Mouse (Mus musculus) olfactory bulb, adult 2 months (tissue): ENCODE measurements around the gene Ciao2a. TPM values are rescaled to one million over a fixed set of nuclear protein-coding genes. Genes with fewer than 3 reads are reported as not detected.

ENCODE experiments used
- H3K27ac ChIP-seq: fragments of 200-500 bp; 2 replicates; pipeline ENCODE4 v1.5.1; 2012; ENCODE audit warnings: low read depth, low read length; ENCODE audit not compliant: insufficient read depth
- H3K4me1 ChIP-seq: fragments of 200-500 bp; 2 replicates; pipeline ENCODE4 v1.6.1; 2012; ENCODE audit warnings: low read length; ENCODE audit not compliant: control insufficient read depth, insufficient read depth
- H3K4me3 ChIP-seq: fragments of 200-500 bp; 2 replicates; pipeline ENCODE4 v1.5.1; 2012; ENCODE audit warnings: mild to moderate bottlenecking, low read depth, low read length, moderate library complexity; ENCODE audit not compliant: insufficient read depth
- CTCF ChIP-seq: fragments of 200-500 bp; IDR thresholded peaks from 2 replicates; pipeline ENCODE4 v1.5.1; 2012; ENCODE audit warnings: low read depth, mild to moderate bottlenecking, low read length, moderate library complexity; ENCODE audit not compliant: insufficient read depth
- POLR2A ChIP-seq: fragments of 200-500 bp; IDR thresholded peaks from 2 replicates; pipeline ENCODE4 v1.6.1; 2012; ENCODE audit warnings: mild to moderate bottlenecking, low read depth, low read length, moderate library complexity; ENCODE audit not compliant: insufficient read depth
- WGBS: fragments of 180-500 bp; shearing (Covaris S2); methylation state at CpG from one replicate; pipeline ENCODE4 v1.1.7; 2018; 5-methylcytosine and 5-hydroxymethylcytosine counted together
- polyA plus RNA-seq: library from polyadenylated mRNA; stranded (reverse); fragments of >200 nt; gene quantifications from 2 replicates; pipeline ENCODE4 v1.2.4, GENCODE M21; 2012; ENCODE audit warnings: low replicate concordance; ENCODE audit not compliant: missing spikeins, insufficient read depth, insufficient read length

The Ciao2a gene
- polyA plus RNA-seq, 1 experiment = not detected

- WGBS = 95% methylated on average over 3 of the region's 3 CpGs
- Histone ChIP-seq H3K4me3 (no peak overlapping the region), H3K4me1 (peaks cover 5% of the 10 kb centered on the region; the same call in 1 of the 2 replicates), H3K27ac (no peak overlapping the region)
- TF ChIP-seq CTCF (no peak), POLR2A (no peak)
Observed at GRCm38 (mm10) chr9:66114341-66114740, 12.1 kb upstream of the Ciao2a start.

- Histone ChIP-seq H3K4me3 (no peak overlapping the region), H3K4me1 (peaks cover 5% of the 10 kb centered on the region; the same call in 1 of the 2 replicates), H3K27ac (no peak overlapping the region)
- 42% methylated on average over 8 of the region's 8 CpGs for WGBS
- TF ChIP-seq POLR2A = no peak
- TF ChIP-seq CTCF = no peak
Observed at GRCm38 (mm10) chr9:66116890-66117289, 9.5 kb upstream of the Ciao2a start.

GRCm38 (mm10) chr9:66119498-66119897 lies 6.9 kb upstream of the Ciao2a start:
- H3K27ac ChIP-seq = no peak overlapping the region
- H3K4me1 ChIP-seq = peaks cover 5% of the 10 kb centered on the region; the same call in 1 of the 2 replicates
- TF ChIP-seq POLR2A (no peak), CTCF (no peak)
- H3K4me3 ChIP-seq = no peak overlapping the region
- 81% methylated on average over 2 of the region's 2 CpGs for WGBS

- Histone ChIP-seq H3K4me1 (peaks cover 5% of the 10 kb centered on the region; the same call in 1 of the 2 replicates), H3K4me3 (no peak overlapping the region), H3K27ac (no peak overlapping the region)
- 98% methylated on average over 4 of the region's 4 CpGs for WGBS
- no peak for TF ChIP-seq POLR2A
- no peak for TF ChIP-seq CTCF
Observed at GRCm38 (mm10) chr9:66120106-66120505, 6.3 kb upstream of the Ciao2a start.

GRCm38 (mm10) chr9:66120945-66121344 lies 5.5 kb upstream of the Ciao2a start:
- WGBS = 62% methylated on average over 3 of the region's 3 CpGs
- no peak overlapping the region for H3K27ac ChIP-seq

GRCm38 (mm10) chr9:66121421-66121820 lies 5.0 kb upstream of the Ciao2a start:
- TF ChIP-seq CTCF = no peak
- TF ChIP-seq POLR2A = no peak
- no peak overlapping the region for H3K27ac ChIP-seq

More at GRCm38 (mm10) chr9:66120945-66121344, 5.5 kb upstream of the Ciao2a start:
- TF ChIP-seq POLR2A = no peak
- TF ChIP-seq CTCF = no peak
- Histone ChIP-seq H3K4me1 (peaks cover 7% of the 10 kb centered on the region; the same call in 1 of the 2 replicates), H3K4me3 (no peak overlapping the region)

GRCm38 (mm10) chr9:66123648-66124047 lies 2.8 kb upstream of the Ciao2a start:
- WGBS = under 1% methylated on average over 5 of the region's 5 CpGs
- no peak overlapping the region for H3K4me3 ChIP-seq
- 0 out of 2 replicates have a peak, but pooled peaks cover 2% of the 10 kb centered on the region for H3K4me1 ChIP-seq
- TF ChIP-seq CTCF (no peak), POLR2A (no peak)
- no peak overlapping the region; the same call in 1 of the 2 replicates for H3K27ac ChIP-seq

More at GRCm38 (mm10) chr9:66121421-66121820, 5.0 kb upstream of the Ciao2a start:
- H3K4me1 ChIP-seq = peaks cover 7% of the 10 kb centered on the region; the same call in 1 of the 2 replicates
- no peak overlapping the region for H3K4me3 ChIP-seq

- H3K4me1 ChIP-seq = 0 out of 2 replicates have a peak, but pooled peaks cover 2% of the 10 kb centered on the region
- H3K4me3 ChIP-seq = peak overlapping the region; percentile 64
- TF ChIP-seq CTCF (no peak), POLR2A (no peak)
- H3K27ac ChIP-seq = peak overlapping the region; percentile 3; the same call in 1 of the 2 replicates
- under 1% methylated on average over 12 of the region's 12 CpGs for WGBS
Observed at GRCm38 (mm10) chr9:66124111-66124531, 2.3 kb upstream of the Ciao2a start.

- peak overlapping the region; percentile 3; the same call in 1 of the 2 replicates for H3K27ac ChIP-seq
- TF ChIP-seq POLR2A (peak; percentile 71), CTCF (no peak)
- peak overlapping the region; percentile 64 for H3K4me3 ChIP-seq
- WGBS = 7% methylated on average over 33 of the region's 33 CpGs
- H3K4me1 ChIP-seq = peaks cover 2% of the 10 kb centered on the region; the same call in 1 of the 2 replicates
Observed at GRCm38 (mm10) chr9:66124681-66125542, 1.5 kb upstream of the Ciao2a start.
